Mouse (Mus musculus): Measurements from ENCODE around the gene Igfbpl1.

Gene Igfbpl1

GRCm38 (mm10) chr4:45826275-45827040 is at the start of gene Igfbpl1:
Gene Igfbpl1 (minus strand): TSS chr4:45826923.
- DNase-seq (ENCODE audit: low spot score): no peak

- no peak for DNase-seq (ENCODE audit: low spot score)
Measured at GRCm38 (mm10) chr4:45872147-45872546, 45.4 kb upstream of the Igfbpl1 start.

GRCm38 (mm10) chr4:45869021-45869815 is 42.5 kb upstream of the Igfbpl1 start:
- no peak for DNase-seq (ENCODE audit: low spot score)

GRCm38 (mm10) chr4:45867416-45867815 is 40.7 kb upstream of the Igfbpl1 start:
- no peak for DNase-seq (ENCODE audit: low spot score)

- no peak for DNase-seq (ENCODE audit: low spot score)
Measured at GRCm38 (mm10) chr4:45861160-45861559, 34.4 kb upstream of the Igfbpl1 start.

GRCm38 (mm10) chr4:45855803-45856424 is 29.2 kb upstream of the Igfbpl1 start:
- DNase-seq (ENCODE audit: low spot score): peak; percentile 84

- no peak for DNase-seq (ENCODE audit: low spot score)
Measured at GRCm38 (mm10) chr4:45853496-45854246, 26.9 kb upstream of the Igfbpl1 start.

GRCm38 (mm10) chr4:45851640-45852051 is 24.9 kb upstream of the Igfbpl1 start:
- DNase-seq (ENCODE audit: low spot score): no peak

- no peak for DNase-seq (ENCODE audit: low spot score)
Measured at GRCm38 (mm10) chr4:45849419-45849818, 22.7 kb upstream of the Igfbpl1 start.

- DNase-seq (ENCODE audit: low spot score): no peak
Measured at GRCm38 (mm10) chr4:45848825-45849156, 22.1 kb upstream of the Igfbpl1 start.

- no peak for DNase-seq (ENCODE audit: low spot score)
Measured at GRCm38 (mm10) chr4:45848109-45848824, 21.5 kb upstream of the Igfbpl1 start, which contains the start of gene Stra6l. Gene Stra6l (plus strand): TSS chr4:45848664.

GRCm38 (mm10) chr4:45846263-45846662 is 19.5 kb upstream of the Igfbpl1 start:
- no peak for DNase-seq (ENCODE audit: low spot score)

GRCm38 (mm10) chr4:45844355-45844754 is 17.6 kb upstream of the Igfbpl1 start:
- peak; percentile 24 for DNase-seq (ENCODE audit: low spot score)

- no peak for DNase-seq (ENCODE audit: low spot score)
Measured at GRCm38 (mm10) chr4:45833461-45833860, 6.7 kb upstream of the Igfbpl1 start.

GRCm38 (mm10) chr4:45831996-45832395 is 5.3 kb upstream of the Igfbpl1 start:
- no peak for DNase-seq (ENCODE audit: low spot score)

- DNase-seq (ENCODE audit: low spot score): no peak
Measured at GRCm38 (mm10) chr4:45829907-45830759, 3.4 kb upstream of the Igfbpl1 start.

GRCm38 (mm10) chr4:45824761-45825556 is 1.8 kb downstream of the Igfbpl1 start:
- DNase-seq (ENCODE audit: low spot score): no peak

- DNase-seq (ENCODE audit: low spot score): no peak
Measured at GRCm38 (mm10) chr4:45824049-45824760, 2.5 kb downstream of the Igfbpl1 start.
